Mouse (Mus musculus) stomach, embryonic 14.5 days (tissue): ENCODE results near the gene Map7d1. TPM values are rescaled to one million over a fixed set of nuclear protein-coding genes. Genes with fewer than 3 reads are reported as not detected.
A peak's percentile ranks its signal among the peaks of the same experiment; 100 is the strongest.

Source experiments
- ATAC-seq: fragments of 200-750 bp; cut with Nextera tagmentation; 2 replicates; pipeline ENCODE4 v1.8.0; 2017; ENCODE audit warnings: low read depth, moderate TSS enrichment; ENCODE audit not compliant: insufficient number of reproducible peaks, insufficient read depth, low FRiP score
- H3K27ac ChIP-seq: fragments of 300-500 bp; sonication (generic); 2 replicates; pipeline ENCODE4 v1.5.1; 2014; ENCODE audit warnings: mild to moderate bottlenecking, low read length, moderate library complexity, mixed read lengths
- H3K27me3 ChIP-seq: fragments of 300-500 bp; sonication (generic); 2 replicates; pipeline ENCODE4 v1.6.1; 2014; ENCODE audit warnings: low read length, control low read depth, mixed read lengths; ENCODE audit not compliant: control insufficient read depth, insufficient read depth
- H3K36me3 ChIP-seq: fragments of 300-500 bp; sonication (generic); 2 replicates; pipeline ENCODE4 v1.6.1; 2014; ENCODE audit warnings: mild to moderate bottlenecking, control low read depth, low read length, moderate library complexity, mixed read lengths; ENCODE audit not compliant: control insufficient read depth, insufficient read depth
- H3K4me1 ChIP-seq: fragments of 300-500 bp; sonication (generic); 2 replicates; pipeline ENCODE4 v1.6.1; 2014; ENCODE audit warnings: low read length, control low read depth, mixed read lengths; ENCODE audit not compliant: control insufficient read depth, insufficient read depth
- H3K4me2 ChIP-seq: fragments of 300-500 bp; sonication (generic); replicated peaks from 2 replicates; pipeline ENCODE4 v1.6.1; 2014; ENCODE audit warnings: low read depth, low read length, control low read depth
- H3K4me3 ChIP-seq: fragments of 300-500 bp; sonication (generic); 2 replicates; pipeline ENCODE4 v1.5.1; 2014; ENCODE audit warnings: low read depth, low read length, control low read depth
- H3K9ac ChIP-seq: fragments of 300-500 bp; sonication (generic); replicated peaks from 2 replicates; pipeline ENCODE4 v1.6.1; 2014; ENCODE audit warnings: low read depth, mild to moderate bottlenecking, control low read depth, low read length, moderate library complexity, mixed read lengths
- H3K9me3 ChIP-seq: fragments of 300-500 bp; sonication (generic); 2 replicates; pipeline ENCODE4 v1.6.1; 2016; ENCODE audit warnings: low read depth, low read length, control low read depth; ENCODE audit not compliant: control insufficient read depth
- WGBS: fragments of 180-500 bp; shearing (Covaris S2); extraction: QIAGEN DNeasy Blood & Tissue Kit; methylation state at CpG from one replicate; pipeline ENCODE4 v1.1.7; 2014; 5-methylcytosine and 5-hydroxymethylcytosine counted together
- polyA plus RNA-seq: library from polyadenylated mRNA; unstranded; fragments of >200 nt; fragmentation: Nextera tagmentation; extraction: Ambion mirVana; gene quantifications from 2 replicates; pipeline ENCODE4 v1.2.1, GENCODE M21; 2014

Map7d1 gene
- polyA plus RNA-seq, 1 experiment from 2014 or later, result 38.7 TPM

GRCm38 (mm10) chr4:126204661-126205230, 51.4 kb downstream of the Map7d1 start:
- no peak overlapping the region for H3K4me3 ChIP-seq
- H3K36me3 ChIP-seq, result no peaks in the 10 kb centered on the region
- H3K27me3 ChIP-seq, result no peaks in the 10 kb centered on the region
- ATAC-seq, result no peak
- H3K4me1 ChIP-seq, result peaks cover 19% of the 10 kb centered on the region
- WGBS, result 55% methylated on average over 12 of the region's 12 CpGs
- no peak overlapping the region for H3K9ac ChIP-seq
- no peaks in the 10 kb centered on the region for H3K9me3 ChIP-seq
- no peak overlapping the region for H3K4me2 ChIP-seq
- H3K27ac ChIP-seq, result no peak overlapping the region

- Histone ChIP-seq H3K27me3 (no peaks in the 10 kb centered on the region), H3K9ac (no peak overlapping the region), H3K27ac (no peak overlapping the region), H3K4me1 (peaks cover 19% of the 10 kb centered on the region), H3K9me3 (no peaks in the 10 kb centered on the region), H3K36me3 (no peaks in the 10 kb centered on the region), H3K4me2 (no peak overlapping the region), H3K4me3 (no peak overlapping the region)
- ATAC-seq, result no peak
- 74% methylated on average over 8 of the region's 8 CpGs for WGBS
These were observed 52.1 kb downstream of the Map7d1 start for GRCm38 (mm10) chr4:126204016-126204415.

GRCm38 (mm10) chr4:126203336-126203895, 52.7 kb downstream of the Map7d1 start:
- no peak for ATAC-seq
- Histone ChIP-seq H3K9me3 (no peaks in the 10 kb centered on the region), H3K27me3 (no peaks in the 10 kb centered on the region), H3K27ac (peak overlapping the region; percentile 95), H3K4me3 (peak overlapping the region; percentile 62), H3K9ac (peak overlapping the region; percentile 42; the same call in 1 of the 2 replicates), H3K4me2 (peak overlapping the region; percentile 52), H3K4me1 (peaks cover 22% of the 10 kb centered on the region), H3K36me3 (0 out of 2 replicates have a peak, but pooled peaks cover 3% of the 10 kb centered on the region)
- WGBS, result 66% methylated on average over 10 of the region's 10 CpGs

GRCm38 (mm10) chr4:126202303-126203181, 53.6 kb downstream of the Map7d1 start, which contains the start of gene Thrap3:
Thrap3 (minus strand) TSS chr4:126202760.
- peak; percentile 99 for ATAC-seq

GRCm38 (mm10) chr4:126201514-126202302, 54.4 kb downstream of the Map7d1 start:
- Histone ChIP-seq H3K27ac (peak overlapping the region; percentile 99), H3K4me2 (peak overlapping the region; percentile 79), H3K4me3 (peak overlapping the region; percentile 62), H3K27me3 (no peaks in the 10 kb centered on the region), H3K4me1 (peaks cover 26% of the 10 kb centered on the region), H3K9ac (peak overlapping the region; percentile 74), H3K36me3 (0 out of 2 replicates have a peak, but pooled peaks cover 3% of the 10 kb centered on the region), H3K9me3 (no peaks in the 10 kb centered on the region)
- no peak for ATAC-seq
- WGBS, result under 1% methylated on average over 28 of the region's 28 CpGs

More at GRCm38 (mm10) chr4:126202303-126203181, 53.6 kb downstream of the Map7d1 start, which contains the start of gene Thrap3:
- Histone ChIP-seq H3K36me3 (0 out of 2 replicates have a peak, but pooled peaks cover 3% of the 10 kb centered on the region), H3K4me2 (peak within 1 kb of the TSS; percentile 79), H3K27ac (peak within 1 kb of the TSS; percentile 99), H3K9me3 (no peaks in the 10 kb centered on the region), H3K4me3 (peak within 1 kb of the TSS; percentile 62), H3K9ac (peak within 1 kb of the TSS; percentile 74), H3K4me1 (peaks cover 26% of the 10 kb centered on the region), H3K27me3 (no peaks in the 10 kb centered on the region)
- under 1% methylated on average over 72 of the region's 75 CpGs for WGBS

GRCm38 (mm10) chr4:126200656-126201055, 55.5 kb downstream of the Map7d1 start:
- peak overlapping the region; percentile 79 for H3K4me2 ChIP-seq
- H3K4me3 ChIP-seq, result peak overlapping the region; percentile 62
- H3K4me1 ChIP-seq, result peaks cover 26% of the 10 kb centered on the region
- no peaks in the 10 kb centered on the region for H3K27me3 ChIP-seq
- H3K27ac ChIP-seq, result no peak overlapping the region; the same call in 1 of the 2 replicates
- H3K9ac ChIP-seq, result peak overlapping the region; percentile 74
- WGBS, result 25% methylated on average over 2 of the region's 2 CpGs
- no peak for ATAC-seq
- H3K36me3 ChIP-seq, result 0 out of 2 replicates have a peak, but pooled peaks cover 3% of the 10 kb centered on the region
- H3K9me3 ChIP-seq, result no peaks in the 10 kb centered on the region

GRCm38 (mm10) chr4:126200036-126200435, 56.1 kb downstream of the Map7d1 start:
- Histone ChIP-seq H3K27me3 (no peaks in the 10 kb centered on the region), H3K36me3 (0 out of 2 replicates have a peak, but pooled peaks cover 3% of the 10 kb centered on the region), H3K4me2 (peak overlapping the region; percentile 79), H3K9ac (peak overlapping the region; percentile 74; the same call in 1 of the 2 replicates), H3K27ac (no peak overlapping the region; the same call in 1 of the 2 replicates), H3K9me3 (no peaks in the 10 kb centered on the region), H3K4me3 (peak overlapping the region; percentile 62), H3K4me1 (peaks cover 26% of the 10 kb centered on the region)
- no peak for ATAC-seq
- WGBS, result 19% methylated on average over 1 of the region's 1 CpGs
